Mouse (Mus musculus): Measurements from ENCODE around the gene Prr22. TPM values are rescaled to one million over a fixed set of nuclear protein-coding genes. Genes with fewer than 3 reads are reported as not detected.

Prr22 gene
- total and polyA plus RNA-seq, 2 experiments from 2014 or later: 0.44 to 1.1 TPM

GRCm38 (mm10) chr17:56789286-56789685, 19.2 kb downstream of the Prr22 start:
- no peaks in the 10 kb centered on the region for H3K36me3 ChIP-seq (ENCODE audit: insufficient read depth, low read length)
- H3K9me3 ChIP-seq (ENCODE audit: low read length): no peaks in the 10 kb centered on the region
- ATAC-seq (ENCODE audit: low FRiP score) (no peak), DNase-seq (ENCODE audit: low spot score) (no peak)
- no peaks in the 10 kb centered on the region for H3K4me1 ChIP-seq (ENCODE audit: insufficient read depth, low read length)
- no peak for TF ChIP-seq CTCF (IDR thresholded peaks at IDR 0.05)
- H3K4me2 ChIP-seq (ENCODE audit: low read depth, low read length, poor library complexity, severe bottlenecking): no peak overlapping the region
- H3K4me3 ChIP-seq (ENCODE audit: low read depth, low read length): no peak overlapping the region
- H3K27me3 ChIP-seq (ENCODE audit: insufficient read depth, low read length): no peaks in the 10 kb centered on the region
- 87% methylated on average over 6 of the region's 6 CpGs for WGBS
- H3K27ac ChIP-seq (ENCODE audit: low read depth, low read length): no peak overlapping the region
- H3K9ac ChIP-seq (replicated peaks; ENCODE audit: low read length, poor library complexity, severe bottlenecking): no peak overlapping the region

GRCm38 (mm10) chr17:56792588-56792987, 22.5 kb downstream of the Prr22 start:
- DNase-seq (ENCODE audit: low spot score): no peak
- ATAC-seq (ENCODE audit: low FRiP score): no peak
- H3K36me3 ChIP-seq (ENCODE audit: insufficient read depth, low read length): no peaks in the 10 kb centered on the region
- no peak overlapping the region for H3K4me3 ChIP-seq (ENCODE audit: low read depth, low read length)
- H3K4me2 ChIP-seq (ENCODE audit: low read depth, low read length, poor library complexity, severe bottlenecking): no peak overlapping the region
- no peaks in the 10 kb centered on the region for H3K4me1 ChIP-seq (ENCODE audit: insufficient read depth, low read length)
- no peaks in the 10 kb centered on the region for H3K27me3 ChIP-seq (ENCODE audit: insufficient read depth, low read length)
- TF ChIP-seq CTCF (IDR thresholded peaks at IDR 0.05): no peak
- no peak overlapping the region for H3K9ac ChIP-seq (replicated peaks; ENCODE audit: low read length, poor library complexity, severe bottlenecking)
- 88% methylated on average over 3 of the region's 3 CpGs for WGBS
- no peak overlapping the region for H3K27ac ChIP-seq (ENCODE audit: low read depth, low read length)
- H3K9me3 ChIP-seq (ENCODE audit: low read length): no peaks in the 10 kb centered on the region

GRCm38 (mm10) chr17:56793614-56794319, 23.7 kb downstream of the Prr22 start:
- DNase-seq (ENCODE audit: low spot score): no peak
- 72% methylated on average over 6 of the region's 6 CpGs for WGBS
- Histone ChIP-seq H3K4me2 (ENCODE audit: low read depth, low read length, poor library complexity, severe bottlenecking) (no peak overlapping the region), H3K27ac (ENCODE audit: low read depth, low read length) (no peak overlapping the region), H3K9me3 (ENCODE audit: low read length) (no peaks in the 10 kb centered on the region), H3K36me3 (ENCODE audit: insufficient read depth, low read length) (no peaks in the 10 kb centered on the region), H3K27me3 (ENCODE audit: insufficient read depth, low read length) (no peaks in the 10 kb centered on the region), H3K9ac (replicated peaks; ENCODE audit: low read length, poor library complexity, severe bottlenecking) (no peak overlapping the region), H3K4me3 (ENCODE audit: low read depth, low read length) (no peak overlapping the region), H3K4me1 (ENCODE audit: insufficient read depth, low read length) (no peaks in the 10 kb centered on the region)
- no peak for ATAC-seq (ENCODE audit: low FRiP score)
- TF ChIP-seq CTCF (IDR thresholded peaks at IDR 0.05): no peak

DNA sequence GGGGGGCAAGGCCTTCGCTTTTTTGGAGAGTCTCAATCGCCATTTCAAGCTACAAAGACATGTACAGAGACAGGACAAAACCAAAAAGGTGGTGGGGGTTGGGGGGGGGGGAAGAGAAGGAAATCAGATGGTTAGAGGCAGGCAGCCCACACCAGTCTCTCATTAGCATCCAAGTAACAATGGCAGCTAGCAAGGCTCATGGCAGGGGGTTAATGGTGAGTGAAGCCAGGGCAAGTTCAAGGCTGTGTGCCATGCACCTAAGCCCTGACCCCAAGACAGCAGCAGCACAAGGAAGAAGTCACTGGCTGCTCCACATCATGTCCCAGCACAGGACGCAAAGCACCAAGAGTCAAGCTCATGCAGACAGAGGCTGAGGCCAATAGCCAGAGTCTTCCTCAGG, 29.2 kb downstream of the Prr22 start:
- Histone ChIP-seq H3K27me3 (ENCODE audit: insufficient read depth, low read length) (no peaks in the 10 kb centered on the region), H3K9me3 (ENCODE audit: low read length) (no peaks in the 10 kb centered on the region), H3K36me3 (ENCODE audit: insufficient read depth, low read length) (no peaks in the 10 kb centered on the region), H3K9ac (replicated peaks; ENCODE audit: low read length, poor library complexity, severe bottlenecking) (no peak overlapping the region), H3K4me3 (ENCODE audit: low read depth, low read length) (no peak overlapping the region), H3K4me2 (ENCODE audit: low read depth, low read length, poor library complexity, severe bottlenecking) (no peak overlapping the region), H3K4me1 (ENCODE audit: insufficient read depth, low read length) (no peaks in the 10 kb centered on the region), H3K27ac (ENCODE audit: low read depth, low read length) (no peak overlapping the region)
- 78% methylated on average over 3 of the region's 3 CpGs for WGBS
- DNase-seq (ENCODE audit: low spot score) (no peak), ATAC-seq (ENCODE audit: low FRiP score) (no peak)
- no peak for TF ChIP-seq CTCF (IDR thresholded peaks at IDR 0.05)

DNA sequence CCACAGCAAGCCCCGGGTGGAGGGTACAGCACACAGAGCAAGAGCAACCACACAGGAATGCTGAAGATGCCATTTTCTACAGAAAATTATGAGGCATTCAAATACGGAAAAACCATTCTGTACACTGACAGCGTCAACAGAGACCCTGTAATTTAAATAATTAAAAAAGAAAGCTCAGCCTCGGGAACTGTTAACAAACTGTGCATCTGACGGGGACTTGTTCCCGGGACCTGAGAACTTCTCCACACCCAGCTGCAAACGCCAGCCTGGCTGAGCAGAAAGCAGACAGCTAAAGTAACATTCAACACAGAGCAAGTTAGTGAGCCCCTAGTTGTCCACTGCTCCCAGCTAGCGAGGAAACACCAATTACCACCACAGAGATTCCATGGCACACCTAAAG, 32.0 kb downstream of the Prr22 start:
- Histone ChIP-seq H3K27ac (ENCODE audit: low read depth, low read length) (no peak overlapping the region), H3K9me3 (ENCODE audit: low read length) (no peaks in the 10 kb centered on the region), H3K4me3 (ENCODE audit: low read depth, low read length) (no peak overlapping the region), H3K4me1 (ENCODE audit: insufficient read depth, low read length) (no peaks in the 10 kb centered on the region), H3K4me2 (ENCODE audit: low read depth, low read length, poor library complexity, severe bottlenecking) (no peak overlapping the region), H3K9ac (replicated peaks; ENCODE audit: low read length, poor library complexity, severe bottlenecking) (no peak overlapping the region), H3K27me3 (ENCODE audit: insufficient read depth, low read length) (no peaks in the 10 kb centered on the region), H3K36me3 (ENCODE audit: insufficient read depth, low read length) (no peaks in the 10 kb centered on the region)
- no peak for TF ChIP-seq CTCF (IDR thresholded peaks at IDR 0.05)
- ATAC-seq (ENCODE audit: low FRiP score) (no peak), DNase-seq (ENCODE audit: low spot score) (no peak)
- 88% methylated on average over 8 of the region's 8 CpGs for WGBS

- H3K9me3 ChIP-seq (ENCODE audit: low read length): no peaks in the 10 kb centered on the region
- H3K27me3 ChIP-seq (ENCODE audit: insufficient read depth, low read length): no peaks in the 10 kb centered on the region
- H3K4me2 ChIP-seq (ENCODE audit: low read depth, low read length, poor library complexity, severe bottlenecking): no peak overlapping the region
- no peak for TF ChIP-seq CTCF (IDR thresholded peaks at IDR 0.05)
- DNase-seq (ENCODE audit: low spot score) (peak; percentile 52), ATAC-seq (ENCODE audit: low FRiP score) (no peak)
- WGBS: 70% methylated on average over 5 of the region's 5 CpGs
- H3K4me1 ChIP-seq (ENCODE audit: insufficient read depth, low read length): 0 out of 2 replicates have a peak, but pooled peaks cover under 1% of the 10 kb centered on the region
- H3K4me3 ChIP-seq (ENCODE audit: low read depth, low read length): no peak overlapping the region
- no peak overlapping the region for H3K27ac ChIP-seq (ENCODE audit: low read depth, low read length)
- no peaks in the 10 kb centered on the region for H3K36me3 ChIP-seq (ENCODE audit: insufficient read depth, low read length)
- H3K9ac ChIP-seq (replicated peaks; ENCODE audit: low read length, poor library complexity, severe bottlenecking): no peak overlapping the region
Observed at GRCm38 (mm10) chr17:56804952-56805351, 34.9 kb downstream of the Prr22 start.

Data from midbrain, postnatal 0 days (tissue).